Mouse (Mus musculus) stomach, embryonic 16.5 days (tissue): ENCODE measurements around the gene Zfp318. TPM values are rescaled to one million over a fixed set of nuclear protein-coding genes. Genes with fewer than 3 reads are reported as not detected.
A peak's percentile ranks its signal among the peaks of the same experiment; 100 is the strongest.

Experiments used
- ATAC-seq: fragments of 200-750 bp; cut with Nextera tagmentation; 2 replicates; pipeline ENCODE4 v1.8.0; 2017; ENCODE audit warnings: moderate number of reproducible peaks, moderate TSS enrichment; ENCODE audit not compliant: insufficient read depth, low FRiP score
- H3K27ac ChIP-seq: fragments of 300-500 bp; sonication (generic); 2 replicates; pipeline ENCODE4 v1.5.1; 2014; ENCODE audit warnings: low read length
- H3K27me3 ChIP-seq: fragments of 300-500 bp; sonication (generic); 2 replicates; pipeline ENCODE4 v1.6.1; 2014; ENCODE audit warnings: low read length, control low read depth, mixed read lengths; ENCODE audit not compliant: control insufficient read depth, insufficient read depth
- H3K36me3 ChIP-seq: fragments of 300-500 bp; sonication (generic); 2 replicates; pipeline ENCODE4 v1.6.1; 2014; ENCODE audit warnings: low read length; ENCODE audit not compliant: control insufficient read depth, insufficient read depth
- H3K4me1 ChIP-seq: fragments of 300-500 bp; sonication (generic); 2 replicates; pipeline ENCODE4 v1.6.1; 2014; ENCODE audit warnings: low read length, control low read depth, mixed read lengths; ENCODE audit not compliant: control insufficient read depth, insufficient read depth
- H3K4me2 ChIP-seq: fragments of 300-500 bp; sonication (generic); 2 replicates; pipeline ENCODE4 v1.6.1; 2014; ENCODE audit warnings: low read depth, low read length, mixed read lengths
- H3K4me3 ChIP-seq: fragments of 300-500 bp; sonication (generic); replicated peaks from 2 replicates; pipeline ENCODE4 v1.5.1; 2014; ENCODE audit warnings: mild to moderate bottlenecking, low read length
- H3K9ac ChIP-seq: fragments of 300-500 bp; sonication (generic); 2 replicates; pipeline ENCODE4 v1.6.1; 2014; ENCODE audit warnings: low read length
- H3K9me3 ChIP-seq: fragments of 300-500 bp; sonication (generic); replicated peaks from 2 replicates; pipeline ENCODE4 v1.6.1; 2016; ENCODE audit warnings: low read length, control low read depth; ENCODE audit not compliant: control insufficient read depth
- WGBS: fragments of 180-500 bp; shearing (Covaris S2); extraction: QIAGEN DNeasy Blood & Tissue Kit; methylation state at CpG from one replicate; pipeline ENCODE4 v1.1.7; 2014; 5-methylcytosine and 5-hydroxymethylcytosine counted together
- polyA plus RNA-seq: library from polyadenylated mRNA; unstranded; fragments of >200 nt; fragmentation: Nextera tagmentation; extraction: Ambion mirVana; gene quantifications from 2 replicates; pipeline ENCODE4 v1.2.1, GENCODE M21; 2015

Zfp318 gene
- polyA plus RNA-seq, 1 experiment from 2014 or later: 4.9 TPM

- H3K4me2 ChIP-seq: no peak overlapping the region
- no peak overlapping the region for H3K27ac ChIP-seq
- H3K9ac ChIP-seq: no peak overlapping the region
- H3K4me3 ChIP-seq: no peak overlapping the region
- H3K4me1 ChIP-seq: no peaks in the 10 kb centered on the region
- peaks cover 13% of the 10 kb centered on the region for H3K36me3 ChIP-seq
- WGBS: 84% methylated on average over 1 of the region's 1 CpGs
- ATAC-seq: no peak
- H3K9me3 ChIP-seq: no peaks in the 10 kb centered on the region
- H3K27me3 ChIP-seq: no peaks in the 10 kb centered on the region
These were observed 11.1 kb downstream of the Zfp318 start for GRCm38 (mm10) chr17:46394631-46395030.

- peaks cover 23% of the 10 kb centered on the region for H3K36me3 ChIP-seq
- WGBS: 28% methylated on average over 3 of the region's 3 CpGs
- H3K27ac ChIP-seq: no peak overlapping the region
- no peak overlapping the region for H3K4me2 ChIP-seq
- no peaks in the 10 kb centered on the region for H3K9me3 ChIP-seq
- no peaks in the 10 kb centered on the region for H3K27me3 ChIP-seq
- ATAC-seq: no peak
- H3K9ac ChIP-seq: no peak overlapping the region
- H3K4me1 ChIP-seq: no peaks in the 10 kb centered on the region
- no peak overlapping the region for H3K4me3 ChIP-seq
These were observed 24.9 kb downstream of the Zfp318 start for GRCm38 (mm10) chr17:46408478-46408877.

- no peak overlapping the region for H3K4me2 ChIP-seq
- no peaks in the 10 kb centered on the region for H3K27me3 ChIP-seq
- 0 out of 2 replicates have a peak, but pooled peaks cover 5% of the 10 kb centered on the region for H3K36me3 ChIP-seq
- no peaks in the 10 kb centered on the region for H3K4me1 ChIP-seq
- 68% methylated on average over 5 of the region's 5 CpGs for WGBS
- no peak overlapping the region for H3K4me3 ChIP-seq
- H3K9ac ChIP-seq: no peak overlapping the region
- ATAC-seq: no peak
- H3K27ac ChIP-seq: no peak overlapping the region
- H3K9me3 ChIP-seq: no peaks in the 10 kb centered on the region
These were observed 35.1 kb downstream of the Zfp318 start for GRCm38 (mm10) chr17:46418628-46419027.

DNA sequence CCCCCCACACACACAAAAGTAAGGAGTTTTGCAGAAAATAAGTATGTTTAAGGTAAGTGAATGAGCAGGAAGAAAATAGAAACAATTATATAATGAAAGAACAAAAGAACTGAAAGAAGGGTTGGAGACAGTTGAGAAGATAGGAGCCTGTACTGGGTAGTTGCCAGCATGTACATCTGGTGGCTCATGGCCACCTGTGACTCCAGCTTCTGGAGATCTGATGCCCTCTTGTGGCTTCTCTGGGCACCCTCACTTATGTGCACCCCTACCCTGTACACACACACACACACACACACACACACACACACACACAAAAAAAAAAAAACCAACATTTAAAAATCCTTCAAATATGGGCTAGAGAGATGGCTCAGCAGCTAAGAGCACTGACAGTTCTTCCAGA is 36.2 kb downstream of the Zfp318 start:
- H3K4me3 ChIP-seq: no peak overlapping the region
- H3K9me3 ChIP-seq: no peaks in the 10 kb centered on the region
- no peaks in the 10 kb centered on the region for H3K27me3 ChIP-seq
- no peak overlapping the region for H3K9ac ChIP-seq
- H3K36me3 ChIP-seq: no peaks in the 10 kb centered on the region
- no peak overlapping the region for H3K27ac ChIP-seq
- no peak overlapping the region for H3K4me2 ChIP-seq
- ATAC-seq: no peak
- H3K4me1 ChIP-seq: no peaks in the 10 kb centered on the region

DNA sequence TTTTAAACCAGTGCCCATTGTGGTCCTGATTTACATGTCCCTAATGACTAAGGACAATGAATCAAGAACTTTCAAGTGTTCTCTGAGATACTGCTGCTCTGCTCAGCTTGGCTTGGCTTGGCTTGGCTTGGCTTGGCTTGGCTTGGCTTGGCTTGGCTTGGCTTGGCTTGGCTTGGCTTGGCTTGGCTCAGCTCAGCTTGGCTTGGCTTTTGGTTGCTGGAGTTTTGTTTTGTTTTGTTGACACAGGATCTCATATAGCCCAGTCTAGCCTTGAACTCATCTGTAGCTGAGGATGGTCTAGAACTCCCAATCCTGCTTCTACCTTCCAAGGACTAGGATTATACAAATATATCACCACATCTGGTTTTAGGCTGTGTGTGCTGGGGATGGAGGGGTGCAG is 43.0 kb downstream of the Zfp318 start:
- H3K4me3 ChIP-seq: no peak overlapping the region
- no peaks in the 10 kb centered on the region for H3K9me3 ChIP-seq
- H3K9ac ChIP-seq: no peak overlapping the region
- H3K36me3 ChIP-seq: no peaks in the 10 kb centered on the region
- H3K27me3 ChIP-seq: no peaks in the 10 kb centered on the region
- H3K4me2 ChIP-seq: no peak overlapping the region
- no peak for ATAC-seq
- no peak overlapping the region for H3K27ac ChIP-seq
- H3K4me1 ChIP-seq: no peaks in the 10 kb centered on the region

- Histone ChIP-seq H3K4me3 (peak within 1 kb of the TSS; percentile 19; the same call in 1 of the 2 replicates), H3K4me2 (peak within 1 kb of the TSS; percentile 44), H3K36me3 (no peaks in the 10 kb centered on the region), H3K27me3 (no peaks in the 10 kb centered on the region), H3K9me3 (no peaks in the 10 kb centered on the region), H3K9ac (peak within 1 kb of the TSS; percentile 9; the same call in 1 of the 2 replicates), H3K4me1 (peaks cover 2% of the 10 kb centered on the region; the same call in 1 of the 2 replicates), H3K27ac (no peak within 1 kb of the TSS)
- WGBS: 15% methylated on average over 18 of the region's 18 CpGs
- ATAC-seq: peak; percentile 39; the same call in 1 of the 2 replicates
These were observed 45.4 kb downstream of the Zfp318 start, which contains the start of gene Crip3 for GRCm38 (mm10) chr17:46428761-46429414. Crip3 (plus strand) TSS chr17:46428926.

GRCm38 (mm10) chr17:46433627-46434026 is 50.1 kb downstream of the Zfp318 start:
- WGBS: 6% methylated on average over 17 of the region's 17 CpGs
- H3K27me3 ChIP-seq: 0 out of 2 replicates have a peak, but pooled peaks cover 7% of the 10 kb centered on the region
- peak overlapping the region; percentile 44 for H3K4me2 ChIP-seq
- H3K9ac ChIP-seq: peak overlapping the region; percentile 46
- no peaks in the 10 kb centered on the region for H3K36me3 ChIP-seq
- H3K4me3 ChIP-seq: peak overlapping the region; percentile 16
- peaks cover 3% of the 10 kb centered on the region; the same call in 1 of the 2 replicates for H3K4me1 ChIP-seq
- ATAC-seq: peak; percentile 42; the same call in 1 of the 2 replicates
- H3K27ac ChIP-seq: no peak overlapping the region
- no peaks in the 10 kb centered on the region for H3K9me3 ChIP-seq

GRCm38 (mm10) chr17:46436672-46437366 is 53.3 kb downstream of the Zfp318 start:
- 29% methylated on average over 23 of the region's 23 CpGs for WGBS
- no peak overlapping the region for H3K27ac ChIP-seq
- no peaks in the 10 kb centered on the region for H3K36me3 ChIP-seq
- no peak for ATAC-seq
- peaks cover 3% of the 10 kb centered on the region; the same call in 1 of the 2 replicates for H3K4me1 ChIP-seq
- 0 out of 2 replicates have a peak, but pooled peaks cover 7% of the 10 kb centered on the region for H3K27me3 ChIP-seq
- no peaks in the 10 kb centered on the region for H3K9me3 ChIP-seq
- H3K4me2 ChIP-seq: no peak overlapping the region
- H3K9ac ChIP-seq: no peak overlapping the region
- no peak overlapping the region for H3K4me3 ChIP-seq

DNA sequence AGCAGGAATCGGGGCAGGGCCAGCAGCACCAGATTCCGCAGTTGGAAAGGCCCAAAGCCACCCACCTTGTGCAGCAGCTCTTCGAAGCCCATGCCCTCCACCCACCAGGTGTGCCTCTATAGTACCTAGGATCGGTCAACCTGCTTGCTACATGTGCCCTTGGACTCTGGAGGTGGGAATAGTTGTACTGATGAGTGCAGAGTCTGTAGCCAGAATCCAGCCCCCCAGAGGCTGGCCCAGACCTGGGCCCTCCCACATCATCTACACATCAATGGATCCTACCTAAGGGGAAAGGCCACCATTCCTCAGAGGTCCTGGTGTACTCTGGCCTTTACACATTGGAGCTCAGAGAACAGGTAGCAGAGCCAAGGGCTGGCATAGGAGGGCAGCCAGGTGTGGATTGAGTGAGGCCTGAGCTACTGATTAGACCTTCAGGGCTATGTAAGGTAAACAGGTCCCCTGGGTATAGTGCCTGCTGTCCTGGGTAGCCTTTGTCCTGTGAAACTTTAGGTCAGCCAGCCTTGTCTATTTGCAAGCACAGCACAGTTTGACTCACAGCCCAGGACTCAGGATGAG is 54.9 kb downstream of the Zfp318 start, which contains the start of gene Slc22a7:
Slc22a7 (minus strand) TSS at position 160 of the 576 bp plus-strand sequence.
- ATAC-seq: no peak
- Histone ChIP-seq H3K27ac (no peak within 1 kb of the TSS), H3K36me3 (no peaks in the 10 kb centered on the region), H3K4me2 (no peak within 1 kb of the TSS), H3K9ac (no peak within 1 kb of the TSS), H3K9me3 (no peaks in the 10 kb centered on the region), H3K4me3 (no peak within 1 kb of the TSS), H3K4me1 (peaks cover 8% of the 10 kb centered on the region; the same call in 1 of the 2 replicates), H3K27me3 (peaks cover 7% of the 10 kb centered on the region; the same call in 1 of the 2 replicates)
- WGBS: 85% methylated on average over 4 of the region's 4 CpGs
